Mouse (Mus musculus): Measurements from ENCODE around the gene Cox7c. TPM values are rescaled to one million over a fixed set of nuclear protein-coding genes. Genes with fewer than 3 reads are reported as not detected.
"Not testable (repeated sequence)": the region's sequence is repeated elsewhere in the genome, so short reads cannot be mapped to it uniquely, and the experiment has no call there.

Cox7c gene
- total RNA-seq (2021): 100 to 1,000 TPM; 617 to 681 TPM
- long read RNA-seq, experiment 1, transcript Cox7c-201 (3 exons, 315 nt): minor isoform, 19 of 925 reads
- long read RNA-seq, experiment 1, transcript Cox7c-204 (2 exons, 709 nt): minor isoform, 9 of 925 reads
- long read RNA-seq, experiment 1, transcript Cox7c-203 (3 exons, 540 nt): major isoform, 893 of 925 reads
- long read RNA-seq, experiment 1, partial matches to known transcripts: 1 of 925 reads
- long read RNA-seq, experiment 1, other reads (novel, unspliced or antisense): 3 of 925 reads
- long read RNA-seq, experiment 2, transcript Cox7c-203 (3 exons, 540 nt): major isoform, 615 of 648 reads
- long read RNA-seq, experiment 2, transcript Cox7c-204 (2 exons, 709 nt): minor isoform, 13 of 648 reads
- long read RNA-seq, experiment 2, transcript Cox7c-201 (3 exons, 315 nt): minor isoform, 18 of 648 reads
- long read RNA-seq, experiment 2, partial matches to known transcripts: 1 of 648 reads
- long read RNA-seq, experiment 2, other reads (novel, unspliced or antisense): 1 of 648 reads

GRCm38 (mm10) chr13:86046254-86046951 is at the start of gene Cox7c:
Gene Cox7c, minus strand, starts transcription at chr13:86046904.
- peak; percentile 87 for DNase-seq (ENCODE audit: low spot score)

GRCm38 (mm10) chr13:86068011-86068724 is 21.5 kb upstream of the Cox7c start:
- DNase-seq (ENCODE audit: low spot score): no peak

GRCm38 (mm10) chr13:86067508-86067907 is 20.8 kb upstream of the Cox7c start:
- no peak for DNase-seq (ENCODE audit: low spot score)

GRCm38 (mm10) chr13:86054091-86054490 is 7.4 kb upstream of the Cox7c start:
- DNase-seq (ENCODE audit: low spot score): not testable (repeated sequence)

- no peak for DNase-seq (ENCODE audit: low spot score)
Observed at GRCm38 (mm10) chr13:86004907-86005675, 41.6 kb downstream of the Cox7c start.
